Mouse (Mus musculus) MEL (cell line): ENCODE results near the gene Cx3cr1. TPM values are rescaled to one million over a fixed set of nuclear protein-coding genes. Genes with fewer than 3 reads are reported as not detected.

Source experiments
- DNase-seq: peaks from one replicate; pipeline ENCODE4 v3.0.0; 2011; ENCODE audit warnings: low read depth, low spot score
- H3K27ac ChIP-seq: 2 replicates; pipeline ENCODE4 v1.5.1; 2012; ENCODE audit warnings: low read depth, mild to moderate bottlenecking, control low read depth, low read length, moderate library complexity; ENCODE audit not compliant: control insufficient read depth
- H3K27me3 ChIP-seq, 2 experiments: fragments of 150-350 bp in 1 of 2; sonication (generic) in 1 of 2; 2 replicates each; pipeline ENCODE4 v1.6.1; 2012; ENCODE audit warnings: low read length in 2 of 2, mild to moderate bottlenecking in 2 of 2, improper control_type of control experiment in 1 of 2, moderate library complexity in 1 of 2; ENCODE audit not compliant: insufficient read depth in 2 of 2, control insufficient read depth in 1 of 2
- H3K36me3 ChIP-seq, 2 experiments: 2 replicates each; pipeline ENCODE4 v1.6.1; 2012 to 2014; ENCODE audit warnings: low read length in 2 of 2, improper control_type of control experiment in 1 of 2, inconsistent platforms in 1 of 2, mild to moderate bottlenecking in 1 of 2; ENCODE audit not compliant: insufficient read depth in 2 of 2, control insufficient read depth in 1 of 2
- H3K4me1 ChIP-seq, 2 experiments: fragments of 150-350 bp in 1 of 2; sonication (generic) in 1 of 2; 2 replicates each; pipeline ENCODE4 v1.6.1; 2012; ENCODE audit warnings: low read length in 2 of 2, improper control_type of control experiment in 1 of 2, mild to moderate bottlenecking in 1 of 2; ENCODE audit not compliant: insufficient read depth in 2 of 2, control insufficient read depth in 1 of 2
- H3K4me3 ChIP-seq, 2 experiments: fragments of 150-350 bp in 1 of 2; sonication (generic) in 1 of 2; 2 replicates each; pipeline ENCODE4 v1.5.1; 2012; ENCODE audit warnings: low read depth in 2 of 2, low read length in 2 of 2, mild to moderate bottlenecking in 2 of 2, moderate library complexity in 2 of 2, control low read depth in 1 of 2, improper control_type of control experiment in 1 of 2; ENCODE audit not compliant: control insufficient read depth in 1 of 2, insufficient read depth in 1 of 2
- H3K79me2 ChIP-seq: 2 replicates; pipeline ENCODE4 v1.6.1; 2012; ENCODE audit warnings: mild to moderate bottlenecking, low read length, moderate library complexity; ENCODE audit not compliant: control insufficient read depth, poor library complexity, insufficient read depth
- H3K9ac ChIP-seq: 2 replicates; pipeline ENCODE4 v1.6.1; 2012; ENCODE audit warnings: low read depth, mild to moderate bottlenecking, control low read depth, low read length, moderate library complexity; ENCODE audit not compliant: control insufficient read depth, poor library complexity, severe bottlenecking
- H3K9me3 ChIP-seq: fragments of 150-350 bp; sonication (generic); replicated peaks from 2 replicates; pipeline ENCODE4 v1.6.1; 2012; ENCODE audit warnings: mild to moderate bottlenecking, low read length, improper control_type of control experiment, moderate library complexity; ENCODE audit not compliant: insufficient read depth
- BHLHE40 ChIP-seq: IDR thresholded peaks from 2 replicates; pipeline ENCODE4 v1.6.1; 2012; ENCODE audit warnings: low read depth, mild to moderate bottlenecking, inconsistent platforms, low read length, improper control_type of control experiment, borderline replicate concordance
- CHD1 ChIP-seq: IDR thresholded peaks from 2 replicates; pipeline ENCODE4 v1.6.1; 2012; ENCODE audit warnings: low read depth, mild to moderate bottlenecking, inconsistent platforms, low read length, improper control_type of control experiment
- CHD2 ChIP-seq: IDR thresholded peaks from 2 replicates; pipeline ENCODE4 v1.6.1; 2011; ENCODE audit warnings: low read length, improper control_type of control experiment
- CTCF ChIP-seq, 3 experiments: IDR thresholded peaks in 2 of 3; conservative IDR thresholded peaks in 1 of 3; 2 replicates each; pipeline ENCODE4 v1.5.1; 2011 to 2012; ENCODE audit warnings: low read length in 3 of 3, low read depth in 2 of 3, mild to moderate bottlenecking in 2 of 3, improper control_type of control experiment in 1 of 3, inconsistent platforms in 1 of 3, mixed read lengths in 1 of 3, moderate library complexity in 1 of 3; ENCODE audit not compliant: control insufficient read depth in 1 of 3, insufficient read depth in 1 of 3, poor library complexity in 1 of 3, severe bottlenecking in 1 of 3
- E2F4 ChIP-seq: IDR thresholded peaks from 2 replicates; pipeline ENCODE4 v1.6.1; 2011; ENCODE audit warnings: low read depth, low read length, improper control_type of control experiment, borderline replicate concordance
- ELF1 ChIP-seq: IDR thresholded peaks from 2 replicates; pipeline ENCODE4 v1.6.1; 2014; ENCODE audit warnings: low read depth, mild to moderate bottlenecking, inconsistent platforms, low read length, improper control_type of control experiment, moderate library complexity
- EP300 ChIP-seq, 2 experiments: IDR thresholded peaks; 2 replicates each; pipeline ENCODE4 v1.6.1; 2011; ENCODE audit warnings: improper control_type of control experiment in 2 of 2, low read length in 2 of 2, low read depth in 1 of 2, mild to moderate bottlenecking in 1 of 2
- ETS1 ChIP-seq: IDR thresholded peaks from 2 replicates; pipeline ENCODE4 v1.6.1; 2012; ENCODE audit warnings: low read depth, mild to moderate bottlenecking, inconsistent platforms, low read length, improper control_type of control experiment, moderate library complexity
- GATA1 ChIP-seq: IDR thresholded peaks from 2 replicates; pipeline ENCODE4 v1.6.1; 2011; ENCODE audit warnings: low read depth, low read length, improper control_type of control experiment
- JUND ChIP-seq: IDR thresholded peaks from 2 replicates; pipeline ENCODE4 v1.6.1; 2011; ENCODE audit warnings: low read depth, mild to moderate bottlenecking, improper control_type of control experiment, low read length
- KAT2A ChIP-seq: conservative IDR thresholded peaks from 2 replicates; pipeline ENCODE4 v1.6.1; 2012; ENCODE audit warnings: low read depth, low read length, improper control_type of control experiment, inconsistent platforms
- MAFK ChIP-seq: IDR thresholded peaks from 2 replicates; pipeline ENCODE4 v1.6.1; 2011; ENCODE audit warnings: low read depth, mild to moderate bottlenecking, low read length, improper control_type of control experiment, borderline replicate concordance
- MAX ChIP-seq: IDR thresholded peaks from 2 replicates; pipeline ENCODE4 v1.6.1; 2011; ENCODE audit warnings: low read length, improper control_type of control experiment
- MAZ ChIP-seq: IDR thresholded peaks from 2 replicates; pipeline ENCODE4 v1.6.1; 2012; ENCODE audit warnings: low read depth, mild to moderate bottlenecking, inconsistent platforms, low read length, improper control_type of control experiment
- MEF2A ChIP-seq: IDR thresholded peaks from 2 replicates; pipeline ENCODE4 v1.6.1; 2014; ENCODE audit warnings: low read depth, mild to moderate bottlenecking, inconsistent platforms, low read length, improper control_type of control experiment; ENCODE audit not compliant: poor library complexity, insufficient replicate concordance, severe bottlenecking; ENCODE audit errors: extremely low read depth
- MXI1 ChIP-seq: IDR thresholded peaks from 2 replicates; pipeline ENCODE4 v1.6.1; 2011; ENCODE audit warnings: mild to moderate bottlenecking, low read depth, low read length, improper control_type of control experiment
- MYB ChIP-seq: IDR thresholded peaks from 2 replicates; pipeline ENCODE4 v1.6.1; 2011; ENCODE audit warnings: mild to moderate bottlenecking, low read depth, low read length, improper control_type of control experiment
- NELFE ChIP-seq: IDR thresholded peaks from 2 replicates; pipeline ENCODE4 v1.6.1; 2011; ENCODE audit warnings: low read depth, low read length, improper control_type of control experiment
- NRF1 ChIP-seq: IDR thresholded peaks from 2 replicates; pipeline ENCODE4 v1.6.1; 2014; ENCODE audit warnings: low read depth, mild to moderate bottlenecking, inconsistent platforms, low read length, improper control_type of control experiment, moderate library complexity; ENCODE audit not compliant: poor library complexity, insufficient read depth, severe bottlenecking
- POLR2AphosphoS5 ChIP-seq: IDR thresholded peaks from 2 replicates; pipeline ENCODE4 v1.6.1; 2012; ENCODE audit warnings: low read depth, borderline replicate concordance, mild to moderate bottlenecking, inconsistent platforms, low read length, moderate library complexity, mixed read lengths
- RAD21 ChIP-seq: IDR thresholded peaks from 2 replicates; pipeline ENCODE4 v1.6.1; 2011; ENCODE audit warnings: mild to moderate bottlenecking, low read depth, low read length, improper control_type of control experiment
- SIN3A ChIP-seq: IDR thresholded peaks from 2 replicates; pipeline ENCODE4 v1.6.1; 2012; ENCODE audit warnings: low read length, improper control_type of control experiment, inconsistent platforms
- UBTF ChIP-seq: IDR thresholded peaks from 2 replicates; pipeline ENCODE4 v1.6.1; 2012; ENCODE audit warnings: low read depth, mild to moderate bottlenecking, inconsistent platforms, low read length, improper control_type of control experiment, moderate library complexity, borderline replicate concordance; ENCODE audit not compliant: insufficient read depth
- USF1 ChIP-seq: IDR thresholded peaks from 2 replicates; pipeline ENCODE4 v1.6.1; 2014; ENCODE audit warnings: low read depth, mild to moderate bottlenecking, inconsistent platforms, low read length, improper control_type of control experiment, moderate library complexity
- ZC3H11A ChIP-seq: IDR thresholded peaks from 2 replicates; pipeline ENCODE4 v1.6.1; 2012; ENCODE audit warnings: low read depth, mild to moderate bottlenecking, inconsistent platforms, low read length, improper control_type of control experiment
- ZKSCAN1 ChIP-seq: IDR thresholded peaks from 2 replicates; pipeline ENCODE4 v1.6.1; 2012; ENCODE audit warnings: low read depth, mild to moderate bottlenecking, inconsistent platforms, low read length, improper control_type of control experiment, moderate library complexity
- ZMIZ1 ChIP-seq: IDR thresholded peaks from 2 replicates; pipeline ENCODE4 v1.6.1; 2012; ENCODE audit warnings: low read depth, mild to moderate bottlenecking, inconsistent platforms, low read length, improper control_type of control experiment, moderate library complexity
- ZNF384 ChIP-seq: IDR thresholded peaks from 2 replicates; pipeline ENCODE4 v1.6.1; 2012; ENCODE audit warnings: low read depth, mild to moderate bottlenecking, inconsistent platforms, low read length, improper control_type of control experiment
- polyA plus RNA-seq, 2 experiments: library from polyadenylated mRNA; stranded (reverse) in 1 of 2; unstranded in 1 of 2; fragments of >175 nt in 1 of 2; fragments of >200 nt in 1 of 2; gene quantifications; 2 replicates each; pipeline versions ENCODE4 v1.2.1 to v1.2.4; 2012; ENCODE audit warnings: low replicate concordance in 2 of 2, low read depth in 1 of 2; ENCODE audit not compliant: insufficient read length in 2 of 2, insufficient read depth in 1 of 2, missing spikeins in 1 of 2
- total RNA-seq: library from RNA; depleted of rRNA; stranded (reverse); fragments of 300-350 nt; gene quantifications from 2 replicates; pipeline ENCODE4 v1.2.3, GENCODE M21; 2012

Cx3cr1 gene
- total and polyA plus RNA-seq, 3 experiments = not detected

- Histone ChIP-seq H3K36me3 (no peaks in the 10 kb centered on the region), H3K9ac (no peak overlapping the region), H3K27me3 (no peaks in the 10 kb centered on the region), H3K27ac (no peak overlapping the region), H3K4me3 (no peak overlapping the region), H3K9me3 (no peaks in the 10 kb centered on the region)
- DNase-seq = no peak
- TF ChIP-seq UBTF = no peak
- TF ChIP-seq ZC3H11A = no peak
- no peak for TF ChIP-seq CHD1
- TF ChIP-seq KAT2A = no peak
- no peak for TF ChIP-seq MXI1
- no peak for TF ChIP-seq E2F4
- no peak for TF ChIP-seq SIN3A
- no peak for TF ChIP-seq CHD2
- no peak for TF ChIP-seq ZMIZ1
- no peak for TF ChIP-seq GATA1
- TF ChIP-seq MAX = no peak
- TF ChIP-seq MAZ = no peak
- TF ChIP-seq ETS1 = no peak
- no peak for TF ChIP-seq USF1
- no peak for TF ChIP-seq JUND
- no peak for TF ChIP-seq POLR2AphosphoS5
- TF ChIP-seq NELFE = no peak
- TF ChIP-seq ZKSCAN1 = no peak
- no peak for TF ChIP-seq ZNF384
- TF ChIP-seq, all 39 proteins: peak for 0
- H3K79me2 ChIP-seq = no peaks in the 10 kb centered on the region
- no peaks in the 10 kb centered on the region for H3K4me1 ChIP-seq
Measured at GRCm38 (mm10) chr9:120056201-120056600, 13.5 kb downstream of the Cx3cr1 start.

GRCm38 (mm10) chr9:120054545-120055277, 15.0 kb downstream of the Cx3cr1 start:
- Histone ChIP-seq H3K9ac (no peak overlapping the region), H3K9me3 (no peaks in the 10 kb centered on the region), H3K27ac (no peak overlapping the region), H3K4me1 (no peaks in the 10 kb centered on the region), H3K79me2 (no peaks in the 10 kb centered on the region), H3K27me3 (no peaks in the 10 kb centered on the region), H3K4me3 (no peak overlapping the region), H3K36me3 (no peaks in the 10 kb centered on the region)
- DNase-seq = no peak
- TF ChIP-seq BHLHE40 (no peak), ZKSCAN1 (no peak), MYB (no peak), RAD21 (no peak), MAFK (no peak), EP300 (IDR thresholded peaks at IDR 0.05; ENCODE audit: low read depth in 1 of 2, low read length in 2 of 2) (no peak), CHD1 (no peak), MAX (no peak), KAT2A (no peak), MEF2A (no peak), CTCF (IDR thresholded peaks at IDR 0.05 in 2 of 3, conservative IDR thresholded peaks at IDR 0.05 in 1 of 3; ENCODE audit: control insufficient read depth in 1 of 3, insufficient read depth in 1 of 3, low read depth in 2 of 3, low read length in 3 of 3, poor library complexity in 1 of 3, severe bottlenecking in 1 of 3) (no peak), NRF1 (no peak), POLR2AphosphoS5 (no peak), ELF1 (no peak)
